Mouse (Mus musculus) hindbrain, embryonic 16.5 days (tissue): ENCODE measurements at regions not wholly inside any gene's neighbourhood (a gene's known extent, or its start where the extent isn't known, plus 50 kb on each side); places are given as distances from the start of the nearest gene placed in this dataset.

Experiments used
- ATAC-seq: fragments of 200-750 bp; cut with Nextera tagmentation; 2 replicates; pipeline ENCODE4 v1.8.0; 2017; ENCODE audit warnings: moderate TSS enrichment, moderate library complexity
- H3K27ac ChIP-seq: fragments of 300-500 bp; sonication (generic); 2 replicates; pipeline ENCODE4 v1.5.1; 2014; ENCODE audit warnings: low read depth, mild to moderate bottlenecking, control low read depth, low read length, moderate library complexity
- H3K27me3 ChIP-seq: fragments of 300-500 bp; sonication (generic); replicated peaks from 2 replicates; pipeline ENCODE4 v1.6.1; 2014; ENCODE audit warnings: low read length; ENCODE audit not compliant: control insufficient read depth, insufficient read depth
- H3K36me3 ChIP-seq: fragments of 300-500 bp; sonication (generic); 2 replicates; pipeline ENCODE4 v1.6.1; 2014; ENCODE audit warnings: mild to moderate bottlenecking, low read length, moderate library complexity, mixed read lengths; ENCODE audit not compliant: control insufficient read depth, insufficient read depth
- H3K4me1 ChIP-seq: fragments of 300-500 bp; sonication (generic); 2 replicates; pipeline ENCODE4 v1.6.1; 2014; ENCODE audit warnings: low read depth, low read length; ENCODE audit not compliant: control insufficient read depth, insufficient read depth
- H3K4me2 ChIP-seq: fragments of 300-500 bp; sonication (generic); 2 replicates; pipeline ENCODE4 v1.6.1; 2014; ENCODE audit warnings: mild to moderate bottlenecking, low read length, control low read depth, moderate library complexity
- H3K4me3 ChIP-seq: fragments of 300-500 bp; sonication (generic); 2 replicates; pipeline ENCODE4 v1.5.1; 2014; ENCODE audit warnings: mild to moderate bottlenecking, low read length, control low read depth, moderate library complexity
- H3K9ac ChIP-seq: fragments of 300-500 bp; sonication (generic); 2 replicates; pipeline ENCODE4 v1.6.1; 2014; ENCODE audit warnings: low read depth, mild to moderate bottlenecking, control low read depth, low read length, moderate library complexity
- H3K9me3 ChIP-seq: fragments of 300-500 bp; sonication (generic); 2 replicates; pipeline ENCODE4 v1.6.1; 2014; ENCODE audit warnings: mild to moderate bottlenecking, low read length, moderate library complexity; ENCODE audit not compliant: control insufficient read depth
- WGBS: fragments of 180-500 bp; shearing (Covaris S2); extraction: QIAGEN DNeasy Blood & Tissue Kit; methylation state at CpG from one replicate; pipeline ENCODE4 v1.1.7; 2014; 5-methylcytosine and 5-hydroxymethylcytosine counted together

- ATAC-seq, result peak; percentile 88
- peaks cover 9% of the 10 kb centered on the region for H3K4me1 ChIP-seq
- H3K9me3 ChIP-seq, result no peaks in the 10 kb centered on the region
- H3K4me3 ChIP-seq, result no peak overlapping the region
- no peaks in the 10 kb centered on the region for H3K27me3 ChIP-seq
- peak overlapping the region; percentile 22; the same call in 1 of the 2 replicates for H3K9ac ChIP-seq
- no peaks in the 10 kb centered on the region for H3K36me3 ChIP-seq
- peak overlapping the region; percentile 39 for H3K4me2 ChIP-seq
- H3K27ac ChIP-seq, result peak overlapping the region; percentile 44; the same call in 1 of the 2 replicates
- 9% methylated on average over 6 of the region's 6 CpGs for WGBS
Observed at GRCm38 (mm10) chr1:137656900-137657458, 518.5 kb downstream of the Ptprc start.

GRCm38 (mm10) chr1:137654171-137654570, 521.3 kb downstream of the Ptprc start:
- Histone ChIP-seq H3K9me3 (no peaks in the 10 kb centered on the region), H3K36me3 (no peaks in the 10 kb centered on the region), H3K4me2 (no peak overlapping the region), H3K4me1 (peaks cover 9% of the 10 kb centered on the region), H3K4me3 (no peak overlapping the region), H3K27me3 (no peaks in the 10 kb centered on the region), H3K27ac (no peak overlapping the region), H3K9ac (no peak overlapping the region)
- 66% methylated on average over 4 of the region's 4 CpGs for WGBS
- ATAC-seq, result no peak

- Histone ChIP-seq H3K27ac (no peak overlapping the region), H3K9ac (no peak overlapping the region), H3K36me3 (no peaks in the 10 kb centered on the region), H3K9me3 (no peaks in the 10 kb centered on the region), H3K4me3 (no peak overlapping the region), H3K4me1 (peaks cover 9% of the 10 kb centered on the region), H3K4me2 (no peak overlapping the region), H3K27me3 (no peaks in the 10 kb centered on the region)
- 70% methylated on average over 5 of the region's 5 CpGs for WGBS
- no peak for ATAC-seq
Observed at GRCm38 (mm10) chr1:137653495-137653894, 522.0 kb downstream of the Ptprc start.

- no peak overlapping the region for H3K27ac ChIP-seq
- H3K4me3 ChIP-seq, result no peak overlapping the region
- ATAC-seq, result no peak
- no peaks in the 10 kb centered on the region for H3K36me3 ChIP-seq
- no peaks in the 10 kb centered on the region for H3K4me1 ChIP-seq
- no peaks in the 10 kb centered on the region for H3K27me3 ChIP-seq
- no peaks in the 10 kb centered on the region for H3K9me3 ChIP-seq
- H3K9ac ChIP-seq, result no peak overlapping the region
- WGBS, result 63% methylated on average over 3 of the region's 3 CpGs
- no peak overlapping the region for H3K4me2 ChIP-seq
Observed at GRCm38 (mm10) chr1:137650629-137651028, 524.9 kb downstream of the Ptprc start.

GRCm38 (mm10) chr1:137650082-137650481, 525.4 kb downstream of the Ptprc start:
- H3K27me3 ChIP-seq, result no peaks in the 10 kb centered on the region
- no peak overlapping the region for H3K4me3 ChIP-seq
- no peak overlapping the region for H3K4me2 ChIP-seq
- no peak for ATAC-seq
- no peaks in the 10 kb centered on the region for H3K36me3 ChIP-seq
- no peak overlapping the region for H3K9ac ChIP-seq
- 28% methylated on average over 2 of the region's 2 CpGs for WGBS
- H3K9me3 ChIP-seq, result no peaks in the 10 kb centered on the region
- no peak overlapping the region for H3K27ac ChIP-seq
- H3K4me1 ChIP-seq, result no peaks in the 10 kb centered on the region

- no peak overlapping the region for H3K4me2 ChIP-seq
- H3K27me3 ChIP-seq, result no peaks in the 10 kb centered on the region
- no peaks in the 10 kb centered on the region for H3K4me1 ChIP-seq
- H3K4me3 ChIP-seq, result no peak overlapping the region
- no peaks in the 10 kb centered on the region for H3K9me3 ChIP-seq
- H3K36me3 ChIP-seq, result no peaks in the 10 kb centered on the region
- H3K27ac ChIP-seq, result no peak overlapping the region
- ATAC-seq, result no peak
- WGBS, result 68% methylated on average over 1 of the region's 1 CpGs
- H3K9ac ChIP-seq, result no peak overlapping the region
Observed at GRCm38 (mm10) chr1:137648832-137649231, 526.7 kb downstream of the Ptprc start.

- no peaks in the 10 kb centered on the region for H3K36me3 ChIP-seq
- no peak overlapping the region for H3K4me3 ChIP-seq
- H3K4me1 ChIP-seq, result no peaks in the 10 kb centered on the region
- 61% methylated on average over 6 of the region's 6 CpGs for WGBS
- H3K9ac ChIP-seq, result no peak overlapping the region
- no peak overlapping the region for H3K4me2 ChIP-seq
- no peaks in the 10 kb centered on the region for H3K9me3 ChIP-seq
- no peak for ATAC-seq
- no peaks in the 10 kb centered on the region for H3K27me3 ChIP-seq
- no peak overlapping the region for H3K27ac ChIP-seq
Observed at GRCm38 (mm10) chr1:137644601-137645040, 530.9 kb downstream of the Ptprc start.

GRCm38 (mm10) chr1:137643508-137643907, 532.0 kb downstream of the Ptprc start:
- no peaks in the 10 kb centered on the region for H3K36me3 ChIP-seq
- 60% methylated on average over 1 of the region's 1 CpGs for WGBS
- no peaks in the 10 kb centered on the region for H3K4me1 ChIP-seq
- no peak overlapping the region for H3K9ac ChIP-seq
- H3K4me2 ChIP-seq, result no peak overlapping the region
- peak; percentile 65; the same call in 1 of the 2 replicates for ATAC-seq
- H3K4me3 ChIP-seq, result no peak overlapping the region
- no peaks in the 10 kb centered on the region for H3K27me3 ChIP-seq
- H3K27ac ChIP-seq, result no peak overlapping the region
- H3K9me3 ChIP-seq, result no peaks in the 10 kb centered on the region

- H3K36me3 ChIP-seq, result no peaks in the 10 kb centered on the region
- H3K9me3 ChIP-seq, result no peaks in the 10 kb centered on the region
- ATAC-seq, result no peak
- no peak overlapping the region for H3K9ac ChIP-seq
- no peak overlapping the region for H3K27ac ChIP-seq
- no peaks in the 10 kb centered on the region for H3K4me1 ChIP-seq
- H3K4me3 ChIP-seq, result no peak overlapping the region
- no peak overlapping the region for H3K4me2 ChIP-seq
- no peaks in the 10 kb centered on the region for H3K27me3 ChIP-seq
- 10% methylated on average over 7 of the region's 7 CpGs for WGBS
Observed at GRCm38 (mm10) chr1:137640848-137641247, 534.7 kb downstream of the Ptprc start.

GRCm38 (mm10) chr1:137636947-137637346, 538.6 kb downstream of the Ptprc start:
- no peaks in the 10 kb centered on the region for H3K27me3 ChIP-seq
- WGBS, result 23% methylated on average over 3 of the region's 3 CpGs
- H3K4me2 ChIP-seq, result no peak overlapping the region
- ATAC-seq, result no peak
- H3K36me3 ChIP-seq, result no peaks in the 10 kb centered on the region
- no peaks in the 10 kb centered on the region for H3K4me1 ChIP-seq
- H3K4me3 ChIP-seq, result no peak overlapping the region
- H3K9ac ChIP-seq, result no peak overlapping the region
- H3K27ac ChIP-seq, result no peak overlapping the region
- no peaks in the 10 kb centered on the region for H3K9me3 ChIP-seq
